Mouse (Mus musculus) liver, embryonic 14.5 days (tissue): Measurements from ENCODE around the gene Gm10282. TPM values are rescaled to one million over a fixed set of nuclear protein-coding genes. Genes with fewer than 3 reads are reported as not detected.

Source experiments
- ATAC-seq: fragments of 200-750 bp; cut with Nextera tagmentation; 2 replicates; pipeline ENCODE4 v1.8.0; 2017; ENCODE audit warnings: moderate number of reproducible peaks, mild to moderate bottlenecking, moderate library complexity; ENCODE audit not compliant: insufficient read depth
- DNase-seq, 3 experiments: peaks; one replicate each; pipeline ENCODE4 v3.0.0-alpha.2; 2012 to 2013; ENCODE audit warnings: low read depth in 3 of 3, low spot score in 3 of 3
- H3K27ac ChIP-seq: fragments of 300-500 bp; sonication (generic); 2 replicates; pipeline ENCODE4 v1.5.1; 2014; ENCODE audit warnings: moderate library complexity, mild to moderate bottlenecking, control low read depth, inconsistent platforms
- H3K27me3 ChIP-seq: fragments of 300-500 bp; sonication (generic); 2 replicates; pipeline ENCODE4 v1.6.1; 2014; ENCODE audit warnings: mild to moderate bottlenecking, low read length, moderate library complexity; ENCODE audit not compliant: control insufficient read depth, insufficient read depth
- H3K36me3 ChIP-seq: fragments of 300-500 bp; sonication (generic); replicated peaks from 2 replicates; pipeline ENCODE4 v1.6.1; 2014; ENCODE audit warnings: low read depth; ENCODE audit not compliant: control insufficient read depth, insufficient read depth
- H3K4me1 ChIP-seq, 2 experiments: fragments of 200-500 bp in 1 of 2; fragments of 300-500 bp in 1 of 2; sonication (generic) in 1 of 2; replicated peaks; 2 replicates each; pipeline ENCODE4 v1.6.1; 2012 to 2014; ENCODE audit warnings: antibody characterized with exemption in 1 of 2, inconsistent platforms in 1 of 2, low read length in 1 of 2; ENCODE audit not compliant: control insufficient read depth in 2 of 2, insufficient read depth in 2 of 2
- H3K4me2 ChIP-seq: fragments of 300-500 bp; sonication (generic); 2 replicates; pipeline ENCODE4 v1.6.1; 2014; ENCODE audit warnings: low read depth, mild to moderate bottlenecking, control low read depth, moderate library complexity
- H3K4me3 ChIP-seq, 2 experiments: fragments of 200-500 bp in 1 of 2; fragments of 300-500 bp in 1 of 2; sonication (generic) in 1 of 2; 2 replicates each; pipeline ENCODE4 v1.5.1; 2012 to 2014; ENCODE audit warnings: low read depth in 2 of 2, low read length in 2 of 2, mild to moderate bottlenecking in 2 of 2, control low read depth in 1 of 2, inconsistent platforms in 1 of 2, moderate library complexity in 1 of 2; ENCODE audit not compliant: insufficient read depth in 1 of 2
- H3K9ac ChIP-seq: fragments of 300-500 bp; sonication (generic); replicated peaks from 2 replicates; pipeline ENCODE4 v1.6.1; 2014; ENCODE audit warnings: mild to moderate bottlenecking, control low read depth, moderate library complexity
- H3K9me3 ChIP-seq: fragments of 300-500 bp; sonication (generic); 2 replicates; pipeline ENCODE4 v1.6.1; 2016; ENCODE audit warnings: low read length, mixed read lengths; ENCODE audit not compliant: control insufficient read depth
- CTCF ChIP-seq: IDR thresholded peaks from 2 replicates; pipeline ENCODE4 v1.5.1; 2016; ENCODE audit warnings: antibody characterized with exemption, low read depth, control low read depth
- EP300 ChIP-seq: IDR thresholded peaks from 2 replicates; pipeline ENCODE4 v1.6.1; 2016; ENCODE audit warnings: antibody characterized with exemption, low read depth
- WGBS: fragments of 180-500 bp; shearing (Covaris S2); extraction: QIAGEN DNeasy Blood & Tissue Kit; methylation state at CpG from one replicate; pipeline ENCODE4 v1.1.7; 2014; ENCODE audit not compliant: insufficient replicate concordance; 5-methylcytosine and 5-hydroxymethylcytosine counted together
- polyA plus RNA-seq, 2 experiments: library from polyadenylated mRNA; depleted of rRNA in 1 of 2; stranded (reverse) in 1 of 2; unstranded in 1 of 2; fragments of >200 nt; fragmentation: Nextera tagmentation in 1 of 2; extraction: Ambion mirVana in 1 of 2; gene quantifications; 2 replicates each; pipeline versions ENCODE4 v1.2.1 to v1.2.3; 2012 to 2014

Gm10282 gene
- polyA plus RNA-seq, 2 experiments, result 7.3 to 7.4 TPM

- H3K9ac ChIP-seq, result no peak overlapping the region
- H3K27ac ChIP-seq, result no peak overlapping the region
- no peak overlapping the region for H3K4me2 ChIP-seq
- WGBS, result 41% methylated on average over 3 of the region's 3 CpGs
- H3K27me3 ChIP-seq, result no peaks in the 10 kb centered on the region
- H3K36me3 ChIP-seq, result no peaks in the 10 kb centered on the region
- DNase-seq, result no peak
- no peaks in the 10 kb centered on the region for H3K4me1 ChIP-seq
- no peak for ATAC-seq
- no peak overlapping the region for H3K4me3 ChIP-seq
- no peak for TF ChIP-seq CTCF
- no peak for TF ChIP-seq EP300
- H3K9me3 ChIP-seq, result no peaks in the 10 kb centered on the region
These were observed 28.5 kb upstream of the Gm10282 start for GRCm38 (mm10) chr8:72333429-72334143.

- DNase-seq, result no peak
- 67% methylated on average over 4 of the region's 4 CpGs for WGBS
These were observed 26.6 kb upstream of the Gm10282 start for GRCm38 (mm10) chr8:72331631-72332030.

GRCm38 (mm10) chr8:72330806-72331516 lies 25.9 kb upstream of the Gm10282 start:
- no peak overlapping the region for H3K4me3 ChIP-seq
- TF ChIP-seq CTCF (no peak), EP300 (no peak)
- no peaks in the 10 kb centered on the region for H3K9me3 ChIP-seq
- no peak overlapping the region for H3K4me2 ChIP-seq
- H3K27me3 ChIP-seq, result no peaks in the 10 kb centered on the region
- no peak overlapping the region for H3K9ac ChIP-seq
- H3K27ac ChIP-seq, result no peak overlapping the region
- WGBS, result 61% methylated on average over 6 of the region's 6 CpGs
- ATAC-seq, result no peak
- no peak for DNase-seq
- H3K4me1 ChIP-seq, result no peaks in the 10 kb centered on the region
- no peaks in the 10 kb centered on the region for H3K36me3 ChIP-seq

More at GRCm38 (mm10) chr8:72331631-72332030, 26.6 kb upstream of the Gm10282 start:
- H3K36me3 ChIP-seq, result no peaks in the 10 kb centered on the region
- H3K4me3 ChIP-seq, result no peak overlapping the region
- no peak overlapping the region for H3K9ac ChIP-seq
- H3K27ac ChIP-seq, result no peak overlapping the region
- no peak overlapping the region for H3K4me2 ChIP-seq
- TF ChIP-seq EP300, result no peak
- no peak for TF ChIP-seq CTCF
- no peaks in the 10 kb centered on the region for H3K9me3 ChIP-seq
- no peaks in the 10 kb centered on the region for H3K27me3 ChIP-seq
- H3K4me1 ChIP-seq, result no peaks in the 10 kb centered on the region
- no peak for ATAC-seq

- no peaks in the 10 kb centered on the region for H3K27me3 ChIP-seq
- H3K4me1 ChIP-seq, result no peaks in the 10 kb centered on the region
- H3K36me3 ChIP-seq, result no peaks in the 10 kb centered on the region
- DNase-seq, result no peak
- H3K9me3 ChIP-seq, result no peaks in the 10 kb centered on the region
- no peak overlapping the region for H3K27ac ChIP-seq
- no peak for ATAC-seq
- H3K4me2 ChIP-seq, result no peak overlapping the region
- no peak overlapping the region for H3K4me3 ChIP-seq
- no peak for TF ChIP-seq CTCF
- no peak for TF ChIP-seq EP300
- WGBS, result 51% methylated on average over 3 of the region's 3 CpGs
- H3K9ac ChIP-seq, result no peak overlapping the region
These were observed 24.1 kb upstream of the Gm10282 start for GRCm38 (mm10) chr8:72329116-72329515.

- no peak overlapping the region for H3K9ac ChIP-seq
These were observed 19.6 kb upstream of the Gm10282 start for GRCm38 (mm10) chr8:72324708-72325107.

More at GRCm38 (mm10) chr8:72324708-72325107, 19.6 kb upstream of the Gm10282 start:
- ATAC-seq, result no peak
- no peaks in the 10 kb centered on the region; a peak in 1 of 4 replicates for H3K4me1 ChIP-seq
- H3K4me3 ChIP-seq, result no peak overlapping the region
- no peak overlapping the region for H3K27ac ChIP-seq
- no peaks in the 10 kb centered on the region for H3K9me3 ChIP-seq
- H3K27me3 ChIP-seq, result peaks cover 16% of the 10 kb centered on the region
- WGBS, result 72% methylated on average over 2 of the region's 2 CpGs
- H3K4me2 ChIP-seq, result no peak overlapping the region
- TF ChIP-seq EP300, result no peak
- no peaks in the 10 kb centered on the region for H3K36me3 ChIP-seq
- no peak for DNase-seq
